Mouse (Mus musculus): ENCODE results near the gene Arhgef3. TPM values are rescaled to one million over a fixed set of nuclear protein-coding genes. Genes with fewer than 3 reads are reported as not detected.

The Arhgef3 gene
- total RNA-seq, 1 experiment from 2014 or later: 23.1 TPM

- ATAC-seq (replicated peaks; ENCODE audit: low read depth, poor library complexity, severe bottlenecking): no peak
Observed at GRCm38 (mm10) chr14:27158133-27158532, 43.4 kb downstream of the Arhgef3 start.

GRCm38 (mm10) chr14:27158782-27159181 is 44.1 kb downstream of the Arhgef3 start:
- ATAC-seq (replicated peaks; ENCODE audit: low read depth, poor library complexity, severe bottlenecking): no peak

- ATAC-seq (replicated peaks; ENCODE audit: low read depth, poor library complexity, severe bottlenecking): no peak
Observed at GRCm38 (mm10) chr14:27160762-27161161, 46.1 kb downstream of the Arhgef3 start.

DNA sequence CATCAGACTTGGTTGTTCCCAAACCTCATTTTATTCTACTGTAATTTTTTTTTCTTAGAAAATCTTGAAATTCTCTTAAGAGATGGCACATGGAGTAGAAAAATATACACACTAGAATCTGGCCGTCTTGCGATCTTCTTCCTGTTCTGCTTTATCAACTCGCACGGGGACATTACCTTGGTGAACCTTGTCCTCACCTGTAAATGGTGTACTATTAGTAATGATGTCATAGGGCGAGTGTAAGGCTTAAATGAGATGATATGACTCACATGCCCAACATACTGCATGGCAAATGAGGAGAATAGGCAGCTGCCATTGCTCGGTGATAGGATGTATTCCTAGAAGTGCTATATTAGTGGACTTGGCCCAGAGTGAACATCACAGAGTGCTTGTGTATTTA is 49.9 kb downstream of the Arhgef3 start:
- ATAC-seq (replicated peaks; ENCODE audit: low read depth, poor library complexity, severe bottlenecking): no peak

DNA sequence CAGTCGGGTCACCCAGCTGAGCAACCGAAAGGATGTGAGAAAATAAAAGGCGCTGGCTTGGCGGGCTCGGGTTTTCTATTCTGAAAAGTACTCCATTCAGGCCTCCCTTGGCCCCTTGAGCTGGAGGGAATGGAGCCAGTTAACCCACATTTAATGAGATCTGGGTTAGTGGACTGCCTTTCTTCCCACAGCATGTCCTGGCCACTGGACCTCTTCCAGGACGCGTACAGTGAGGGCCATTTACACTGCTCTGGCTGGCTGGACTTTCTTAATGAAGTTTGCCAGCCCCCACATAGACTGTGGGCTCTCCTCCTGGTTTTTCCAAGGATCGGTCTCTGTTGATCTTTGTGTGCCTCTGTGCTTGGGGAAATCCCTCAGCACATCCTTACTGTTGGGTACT is 52.1 kb downstream of the Arhgef3 start:
- no peak for ATAC-seq (replicated peaks; ENCODE audit: low read depth, poor library complexity, severe bottlenecking)

DNA sequence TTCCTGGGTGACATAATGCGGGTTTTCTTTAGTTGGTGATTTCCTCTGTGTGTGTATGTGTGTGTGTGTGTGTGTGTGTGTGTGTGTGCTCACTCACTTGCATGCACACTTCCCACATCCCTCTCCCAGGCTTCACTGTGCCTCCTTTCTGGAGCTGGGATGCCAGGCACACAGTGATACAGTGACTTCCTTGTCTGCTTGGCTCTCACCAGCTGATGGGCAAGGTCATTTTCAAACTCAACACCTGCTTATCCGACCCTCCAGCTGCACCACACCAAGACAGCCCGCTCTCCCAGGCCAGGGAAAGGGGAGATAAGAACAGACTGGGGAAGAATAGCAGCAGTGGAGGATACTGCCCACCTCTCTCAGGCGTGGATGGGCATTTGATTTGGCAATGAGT is 52.5 kb downstream of the Arhgef3 start:
- no peak for ATAC-seq (replicated peaks; ENCODE audit: low read depth, poor library complexity, severe bottlenecking)

DNA sequence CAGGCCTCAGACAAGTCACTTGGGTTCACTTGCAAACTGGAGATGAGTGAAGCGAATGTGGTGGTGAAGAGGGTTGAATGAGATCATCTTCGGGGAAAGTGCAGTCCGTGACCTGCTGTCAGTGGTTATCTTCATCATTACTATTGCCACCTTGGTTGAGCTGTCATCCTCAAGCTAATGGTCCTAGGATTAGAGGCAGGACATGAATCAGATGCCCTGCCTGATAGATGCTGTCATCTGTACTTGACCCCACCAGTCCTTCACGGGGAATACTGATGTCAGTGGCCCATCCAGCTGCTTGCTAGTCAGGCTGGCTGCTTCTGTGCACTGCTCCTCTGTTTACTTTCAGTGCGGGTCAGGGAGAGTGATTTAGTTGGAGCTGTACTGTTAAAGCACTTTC is 53.7 kb downstream of the Arhgef3 start:
- ATAC-seq (replicated peaks; ENCODE audit: low read depth, poor library complexity, severe bottlenecking): no peak

DNA sequence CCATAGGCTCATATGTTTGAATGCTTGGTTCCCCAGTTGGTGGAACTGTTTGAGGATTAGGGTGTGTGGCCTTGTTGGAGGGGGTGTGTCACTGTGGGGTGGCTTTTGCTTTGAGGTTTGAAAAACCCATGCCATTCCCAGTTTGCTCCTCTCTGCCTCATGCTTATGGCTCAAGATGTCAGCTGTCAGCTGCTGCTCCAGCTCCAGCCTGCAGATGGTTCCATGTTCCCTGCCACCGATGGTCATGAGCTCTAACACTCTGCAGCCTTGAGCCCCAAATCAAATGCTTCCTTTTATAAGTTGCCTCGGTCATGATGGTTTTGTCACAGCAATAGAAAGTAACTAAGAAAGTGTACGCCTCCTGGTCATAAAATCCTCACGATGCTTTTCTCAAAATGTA is 54.6 kb downstream of the Arhgef3 start:
- no peak for ATAC-seq (replicated peaks; ENCODE audit: low read depth, poor library complexity, severe bottlenecking)

- no peak for ATAC-seq (replicated peaks; ENCODE audit: low read depth, poor library complexity, severe bottlenecking)
Observed at GRCm38 (mm10) chr14:27170421-27170820, 55.7 kb downstream of the Arhgef3 start.

GRCm38 (mm10) chr14:27171175-27171830 is 56.6 kb downstream of the Arhgef3 start:
- ATAC-seq (replicated peaks; ENCODE audit: low read depth, poor library complexity, severe bottlenecking): no peak

DNA sequence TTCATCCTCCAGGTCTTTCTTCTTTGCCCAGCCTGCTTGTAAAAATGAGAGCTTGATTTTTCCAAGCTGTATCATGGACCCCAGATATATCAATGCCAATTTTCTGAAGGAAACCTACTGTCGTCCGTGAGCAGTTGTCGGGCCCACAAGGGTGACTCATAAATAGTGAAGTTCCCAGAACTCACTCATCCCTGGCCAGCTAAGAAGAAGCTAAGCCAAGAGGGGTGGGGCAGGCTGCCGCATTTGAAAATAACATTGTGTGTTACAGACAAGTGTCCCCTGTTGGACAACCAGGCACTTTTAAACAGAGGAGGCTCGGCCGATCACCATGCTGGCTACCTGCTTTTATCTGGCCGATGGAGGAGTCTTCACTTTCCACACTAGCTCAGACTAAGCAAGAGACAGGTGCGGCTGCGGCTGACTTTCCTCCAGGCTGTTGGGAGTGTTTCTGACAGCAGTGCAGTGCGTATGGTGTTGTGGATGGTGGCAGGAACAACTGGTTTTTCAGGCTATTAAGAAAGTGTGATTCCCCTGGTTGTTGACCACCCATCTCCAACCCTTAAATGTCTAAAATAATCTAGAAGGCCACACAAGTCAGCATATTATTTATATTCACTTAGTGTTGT is 58.6 kb downstream of the Arhgef3 start:
- no peak for ATAC-seq (replicated peaks; ENCODE audit: low read depth, poor library complexity, severe bottlenecking)

GRCm38 (mm10) chr14:27174188-27174786 is 59.6 kb downstream of the Arhgef3 start:
- ATAC-seq (replicated peaks; ENCODE audit: low read depth, poor library complexity, severe bottlenecking): 0 out of 2 replicates have a peak, but pooled peaks have one; percentile 22

GRCm38 (mm10) chr14:27174831-27175301 is 60.2 kb downstream of the Arhgef3 start:
- ATAC-seq (replicated peaks; ENCODE audit: low read depth, poor library complexity, severe bottlenecking): no peak

GRCm38 (mm10) chr14:27175343-27175742 is 60.6 kb downstream of the Arhgef3 start:
- ATAC-seq (replicated peaks; ENCODE audit: low read depth, poor library complexity, severe bottlenecking): no peak

- no peak for ATAC-seq (replicated peaks; ENCODE audit: low read depth, poor library complexity, severe bottlenecking)
Observed at GRCm38 (mm10) chr14:27177800-27178559, 63.3 kb downstream of the Arhgef3 start.

- ATAC-seq (replicated peaks; ENCODE audit: low read depth, poor library complexity, severe bottlenecking): no peak
Observed at GRCm38 (mm10) chr14:27178560-27178920, 63.8 kb downstream of the Arhgef3 start.

DNA sequence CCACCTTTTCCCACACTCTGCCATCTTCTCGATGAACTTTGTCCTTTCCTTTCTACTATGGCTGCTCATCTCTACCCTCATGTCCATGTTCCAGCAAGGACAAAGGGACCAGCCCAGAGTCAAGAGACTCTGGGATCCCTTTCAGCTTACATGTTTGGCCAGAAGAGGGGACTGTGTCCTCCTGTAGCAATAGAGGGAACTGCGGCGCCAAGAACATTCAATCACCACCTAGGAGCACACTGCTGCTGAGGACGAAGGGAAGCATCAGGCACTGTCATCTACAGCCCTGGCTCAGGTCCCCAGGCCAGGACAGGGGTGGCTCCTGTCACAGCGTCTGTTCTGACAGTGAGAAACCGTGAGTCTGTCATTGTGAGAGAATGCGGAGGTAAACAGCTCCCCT is 65.1 kb downstream of the Arhgef3 start:
- no peak for ATAC-seq (replicated peaks; ENCODE audit: low read depth, poor library complexity, severe bottlenecking)

GRCm38 (mm10) chr14:27182059-27182458 is 67.4 kb downstream of the Arhgef3 start:
- ATAC-seq (replicated peaks; ENCODE audit: low read depth, poor library complexity, severe bottlenecking): no peak

GRCm38 (mm10) chr14:27182646-27183438 is 68.1 kb downstream of the Arhgef3 start:
- no peak for ATAC-seq (replicated peaks; ENCODE audit: low read depth, poor library complexity, severe bottlenecking)

Measured in common myeloid progenitor, adult 5-6 weeks (primary cell).